Mouse (Mus musculus) brain, embryonic 14.5 days (tissue): ENCODE data around the gene D16Ertd472e. TPM values are rescaled to one million over a fixed set of nuclear protein-coding genes. Genes with fewer than 3 reads are reported as not detected.

Experiments
- DNase-seq: peaks from one replicate; pipeline ENCODE4 v3.0.0-alpha.2; 2011; ENCODE audit warnings: low read depth
- CTCF ChIP-seq: fragments of 200-500 bp; IDR thresholded peaks from 2 replicates; pipeline ENCODE4 v1.5.1; 2012; ENCODE audit warnings: inconsistent platforms, mild to moderate bottlenecking, moderate library complexity, borderline replicate concordance; ENCODE audit not compliant: insufficient read depth, insufficient read length; ENCODE audit errors: extremely low read depth
- POLR2A ChIP-seq: fragments of 200-500 bp; IDR thresholded peaks from 2 replicates; pipeline ENCODE4 v1.6.1; 2012; ENCODE audit warnings: mild to moderate bottlenecking, inconsistent platforms, borderline replicate concordance; ENCODE audit not compliant: poor library complexity, insufficient read depth, insufficient read length, severe bottlenecking; ENCODE audit errors: extremely low read depth
- polyA plus RNA-seq: library from polyadenylated mRNA; depleted of rRNA; stranded (reverse); fragments of >200 nt; gene quantifications from 2 replicates; pipeline ENCODE4 v1.2.3, GENCODE M21; 2012

D16Ertd472e gene
- polyA plus RNA-seq, 1 experiment: 5.8 TPM

DNA sequence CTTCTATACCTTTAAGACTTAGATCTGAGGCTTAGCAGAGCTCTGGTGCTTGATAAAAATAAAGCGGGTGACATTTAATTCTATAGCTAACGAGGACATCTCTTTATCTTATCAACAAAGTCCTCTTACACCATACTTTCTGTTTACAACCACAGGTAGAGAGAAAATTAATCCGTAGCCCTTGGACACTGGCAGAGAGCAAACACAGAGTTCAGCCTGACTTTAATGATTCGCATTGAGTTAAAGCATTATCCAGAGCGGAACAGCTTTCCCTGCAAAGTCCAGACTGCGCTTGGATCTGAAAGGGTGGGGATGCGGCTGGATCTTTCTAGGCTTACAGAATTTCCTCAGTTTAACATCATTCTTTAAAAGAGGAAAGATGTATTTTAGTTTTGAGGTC, 10.1 kb upstream of the D16Ertd472e start:
- TF ChIP-seq CTCF: no peak
- DNase-seq: no peak

DNA sequence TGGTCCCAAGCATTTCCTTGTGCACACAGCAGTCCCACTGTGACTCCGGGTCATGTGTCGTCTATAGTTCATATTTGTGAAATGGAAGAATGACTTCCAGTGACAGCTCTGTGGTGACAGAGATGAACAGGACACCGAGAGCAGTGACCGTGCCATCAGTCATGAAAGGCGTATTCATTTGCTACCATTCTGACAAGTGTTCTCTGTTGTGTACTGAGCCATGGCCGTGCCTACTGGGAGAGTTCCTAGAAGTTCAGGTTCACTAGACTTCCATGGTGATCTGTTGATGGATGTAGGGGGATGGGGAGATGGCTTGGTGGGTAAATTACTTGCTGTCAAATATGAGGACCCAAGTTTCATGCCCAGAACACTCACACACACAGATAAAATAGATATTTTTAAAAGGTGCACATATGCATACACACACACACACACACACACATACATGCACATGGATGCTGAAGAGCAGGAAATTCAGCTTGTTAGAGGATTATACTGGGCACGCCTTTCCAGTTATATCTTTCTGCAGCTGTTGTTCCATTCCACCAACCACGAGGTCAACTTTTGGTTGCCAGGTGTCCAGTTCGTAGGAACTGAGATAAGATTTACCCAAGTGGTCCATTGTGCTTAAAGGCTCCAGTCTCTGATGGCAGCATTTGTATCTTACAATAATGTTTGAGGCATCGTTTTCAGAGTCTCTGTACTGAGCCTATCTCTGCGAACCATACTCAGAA, 9.3 kb upstream of the D16Ertd472e start:
- no peak for DNase-seq
- no peak for TF ChIP-seq CTCF
- no peak for TF ChIP-seq POLR2A

GRCm38 (mm10) chr16:78585163-78585562, 8.7 kb upstream of the D16Ertd472e start:
- TF ChIP-seq CTCF (no peak), POLR2A (no peak)
- no peak for DNase-seq

GRCm38 (mm10) chr16:78583968-78584367, 7.5 kb upstream of the D16Ertd472e start:
- no peak for DNase-seq
- TF ChIP-seq POLR2A (no peak), CTCF (no peak)

GRCm38 (mm10) chr16:78580387-78580786, 3.9 kb upstream of the D16Ertd472e start:
- no peak for DNase-seq
- TF ChIP-seq CTCF: no peak
- no peak for TF ChIP-seq POLR2A

DNA sequence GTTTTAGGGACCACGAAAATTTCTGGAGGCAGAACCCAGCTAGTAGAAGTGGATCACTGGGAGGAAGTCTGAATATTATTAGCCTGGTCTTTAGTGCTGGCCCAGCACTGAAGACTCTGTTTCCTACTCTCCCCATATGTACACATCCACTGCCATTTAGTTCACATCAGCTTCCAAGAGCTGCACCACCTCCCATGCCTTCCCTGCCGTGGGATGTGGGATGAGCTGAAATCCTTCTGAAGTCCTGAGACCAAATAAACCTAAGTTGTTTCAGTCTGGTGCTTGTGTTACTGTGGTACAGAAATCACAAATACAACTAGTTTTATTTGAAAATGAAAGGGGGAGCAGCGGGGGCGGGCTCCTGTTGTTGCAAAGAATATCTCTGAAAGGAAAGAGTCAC, 2.9 kb upstream of the D16Ertd472e start:
- TF ChIP-seq CTCF (no peak), POLR2A (no peak)
- DNase-seq: no peak

- no peak for TF ChIP-seq POLR2A
- TF ChIP-seq CTCF: no peak
- DNase-seq: no peak
Measured at GRCm38 (mm10) chr16:78577085-78577671, 670 bp upstream of the D16Ertd472e start.

GRCm38 (mm10) chr16:78575852-78576477, 543 bp downstream of the D16Ertd472e start:
- TF ChIP-seq POLR2A (no peak), CTCF (no peak)
- DNase-seq: peak; percentile 83

GRCm38 (mm10) chr16:78575190-78575851, 1.2 kb downstream of the D16Ertd472e start:
- TF ChIP-seq CTCF: no peak
- no peak for DNase-seq

- DNase-seq: peak; percentile 59
- TF ChIP-seq POLR2A: no peak
- no peak for TF ChIP-seq CTCF
Measured at GRCm38 (mm10) chr16:78574241-78574640, 2.3 kb downstream of the D16Ertd472e start.

DNA sequence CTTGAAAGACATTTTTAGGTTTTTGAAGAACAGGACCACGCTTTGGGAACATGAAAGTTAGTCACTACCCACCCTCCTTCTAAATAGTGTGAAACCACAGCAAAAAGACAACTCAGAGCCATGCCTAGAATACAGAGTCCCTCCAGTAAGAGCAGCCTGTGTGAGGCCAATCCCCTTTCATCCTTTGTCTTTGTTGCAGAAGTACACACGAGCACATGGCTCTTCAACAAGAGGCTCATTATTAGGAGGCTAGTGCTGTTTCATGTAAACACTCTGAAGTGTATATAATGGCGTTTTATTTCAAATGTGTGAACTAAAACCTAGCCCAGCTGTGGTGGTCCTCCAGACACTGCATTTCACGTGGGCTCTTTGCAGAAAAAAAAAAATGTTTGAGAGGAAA, 3.5 kb downstream of the D16Ertd472e start:
- DNase-seq: peak; percentile 76
- TF ChIP-seq CTCF (no peak), POLR2A (no peak)

DNA sequence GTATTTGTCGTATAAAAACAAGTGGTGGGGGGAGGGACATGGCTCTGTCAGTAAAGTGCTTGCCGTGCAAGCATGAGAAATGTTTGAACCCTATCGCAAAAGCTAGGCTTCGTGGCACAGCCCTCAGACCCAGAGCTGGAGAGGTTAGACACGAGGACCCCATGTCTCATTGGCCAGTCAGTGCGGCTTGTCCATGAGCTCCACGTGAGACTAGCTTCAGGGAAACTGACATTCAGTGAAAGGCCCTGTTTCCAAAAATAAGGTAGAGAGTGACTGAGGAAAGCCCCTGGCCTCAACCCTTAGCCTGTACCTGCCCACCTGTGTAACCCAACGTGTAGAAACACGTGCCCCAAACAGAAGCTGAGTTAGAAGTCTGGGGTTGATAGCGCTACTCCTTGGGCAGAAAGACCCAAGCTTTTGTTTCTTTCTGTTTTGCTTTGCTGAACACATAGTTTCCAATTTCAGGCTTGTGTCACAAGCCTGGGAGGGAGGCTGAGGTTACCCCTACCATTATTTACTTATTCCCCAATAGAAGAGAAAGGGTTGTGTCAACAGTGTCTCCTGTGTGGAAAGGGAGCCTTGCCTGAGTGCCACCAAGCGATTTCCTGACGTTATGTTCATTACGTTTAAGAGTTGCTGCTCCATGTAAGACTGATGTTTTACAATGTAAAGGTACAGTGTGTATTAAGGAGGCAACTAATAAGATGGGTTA, 12.2 kb downstream of the D16Ertd472e start:
- TF ChIP-seq POLR2A (no peak), CTCF (no peak)
- no peak for DNase-seq
